Mouse (Mus musculus) liver, embryonic 13.5 days (tissue): ENCODE data around the gene 4930451I11Rik. TPM values are rescaled to one million over a fixed set of nuclear protein-coding genes. Genes with fewer than 3 reads are reported as not detected.
A peak's percentile ranks its signal among the peaks of the same experiment; 100 is the strongest.

Experiments
- ATAC-seq: fragments of 200-750 bp; cut with Nextera tagmentation; 2 replicates; pipeline ENCODE4 v1.8.0; 2017; ENCODE audit warnings: low read depth, mild to moderate bottlenecking, moderate number of reproducible peaks, moderate library complexity
- DNase-seq: peaks from one replicate; pipeline ENCODE4 v3.0.0; 2022
- H3K27ac ChIP-seq: fragments of 300-500 bp; sonication (generic); 2 replicates; pipeline ENCODE4 v1.5.1; 2015; ENCODE audit warnings: moderate library complexity, mild to moderate bottlenecking, inconsistent platforms
- H3K27me3 ChIP-seq: fragments of 300-500 bp; sonication (generic); 2 replicates; pipeline ENCODE4 v1.6.1; 2015; ENCODE audit warnings: mild to moderate bottlenecking, inconsistent platforms
- H3K36me3 ChIP-seq: fragments of 300-500 bp; sonication (generic); 2 replicates; pipeline ENCODE4 v1.6.1; 2015; ENCODE audit warnings: mild to moderate bottlenecking, inconsistent platforms
- H3K4me1 ChIP-seq: fragments of 300-500 bp; sonication (generic); replicated peaks from 2 replicates; pipeline ENCODE4 v1.6.1; 2015; ENCODE audit warnings: inconsistent platforms
- H3K4me2 ChIP-seq: fragments of 300-500 bp; sonication (generic); 2 replicates; pipeline ENCODE4 v1.6.1; 2015; ENCODE audit warnings: inconsistent platforms, mild to moderate bottlenecking, moderate library complexity
- H3K4me3 ChIP-seq: fragments of 300-500 bp; sonication (generic); replicated peaks from 2 replicates; pipeline ENCODE4 v1.5.1; 2015; ENCODE audit warnings: mild to moderate bottlenecking, inconsistent platforms
- H3K9ac ChIP-seq: fragments of 300-500 bp; sonication (generic); 2 replicates; pipeline ENCODE4 v1.6.1; 2015; ENCODE audit warnings: mild to moderate bottlenecking, inconsistent platforms
- H3K9me3 ChIP-seq: fragments of 300-500 bp; sonication (generic); replicated peaks from 2 replicates; pipeline ENCODE4 v1.6.1; 2016; ENCODE audit warnings: inconsistent platforms
- WGBS: fragments of 180-500 bp; shearing (Covaris S2); methylation state at CpG from one replicate; pipeline ENCODE4 v1.1.7; 2015; ENCODE audit not compliant: insufficient replicate concordance; 5-methylcytosine and 5-hydroxymethylcytosine counted together
- polyA plus RNA-seq: library from polyadenylated mRNA; unstranded; fragments of >200 nt; fragmentation: Nextera tagmentation; extraction: Ambion mirVana; gene quantifications from 2 replicates; pipeline ENCODE4 v1.2.1, GENCODE M21; 2015

The 4930451I11Rik gene
- polyA plus RNA-seq, 1 experiment from 2014 or later = not detected

- ATAC-seq (no peak), DNase-seq (no peak)
- H3K4me2 ChIP-seq = no peak overlapping the region
- 74% methylated on average over 9 of the region's 9 CpGs for WGBS
- H3K36me3 ChIP-seq = peaks cover 84% of the 10 kb centered on the region
- no peak overlapping the region for H3K27ac ChIP-seq
- H3K9ac ChIP-seq = no peak overlapping the region
- H3K27me3 ChIP-seq = no peaks in the 10 kb centered on the region
- no peaks in the 10 kb centered on the region for H3K9me3 ChIP-seq
- peaks cover 17% of the 10 kb centered on the region for H3K4me1 ChIP-seq
- no peak overlapping the region for H3K4me3 ChIP-seq
These were observed 25.4 kb upstream of the 4930451I11Rik start for GRCm38 (mm10) chr7:126856741-126857420.

- H3K27me3 ChIP-seq = peaks cover 6% of the 10 kb centered on the region; the same call in 1 of the 2 replicates
- H3K4me1 ChIP-seq = peaks cover 9% of the 10 kb centered on the region
- H3K4me2 ChIP-seq = no peak overlapping the region
- no peaks in the 10 kb centered on the region for H3K9me3 ChIP-seq
- H3K36me3 ChIP-seq = peaks cover 88% of the 10 kb centered on the region
- 84% methylated on average over 3 of the region's 3 CpGs for WGBS
- no peak for ATAC-seq
- DNase-seq = no peak
- no peak overlapping the region for H3K27ac ChIP-seq
- no peak overlapping the region for H3K9ac ChIP-seq
- no peak overlapping the region for H3K4me3 ChIP-seq
These were observed 24.2 kb upstream of the 4930451I11Rik start for GRCm38 (mm10) chr7:126855641-126856040.

- Histone ChIP-seq H3K4me3 (no peak overlapping the region), H3K4me1 (peaks cover 4% of the 10 kb centered on the region; the same call in 1 of the 2 replicates), H3K27me3 (peaks cover 28% of the 10 kb centered on the region), H3K9ac (no peak overlapping the region), H3K36me3 (peaks cover 70% of the 10 kb centered on the region), H3K27ac (no peak overlapping the region), H3K4me2 (no peak overlapping the region), H3K9me3 (no peaks in the 10 kb centered on the region)
- WGBS = 76% methylated on average over 5 of the region's 5 CpGs
- ATAC-seq (no peak), DNase-seq (no peak)
These were observed 22.0 kb upstream of the 4930451I11Rik start for GRCm38 (mm10) chr7:126853454-126853853.

GRCm38 (mm10) chr7:126851192-126851591 is 19.8 kb upstream of the 4930451I11Rik start:
- H3K4me3 ChIP-seq = no peak overlapping the region
- no peak overlapping the region for H3K9ac ChIP-seq
- 58% methylated on average over 12 of the region's 12 CpGs for WGBS
- no peak overlapping the region for H3K27ac ChIP-seq
- H3K36me3 ChIP-seq = peaks cover 47% of the 10 kb centered on the region
- peaks cover 15% of the 10 kb centered on the region for H3K4me1 ChIP-seq
- H3K9me3 ChIP-seq = no peaks in the 10 kb centered on the region
- no peak for DNase-seq
- H3K4me2 ChIP-seq = no peak overlapping the region
- H3K27me3 ChIP-seq = peaks cover 50% of the 10 kb centered on the region
- ATAC-seq = no peak

GRCm38 (mm10) chr7:126850161-126850560 is 18.7 kb upstream of the 4930451I11Rik start:
- Histone ChIP-seq H3K9ac (no peak overlapping the region), H3K4me2 (no peak overlapping the region), H3K27me3 (peaks cover 59% of the 10 kb centered on the region), H3K4me1 (peaks cover 15% of the 10 kb centered on the region), H3K36me3 (peaks cover 37% of the 10 kb centered on the region), H3K9me3 (no peaks in the 10 kb centered on the region), H3K27ac (no peak overlapping the region), H3K4me3 (no peak overlapping the region)
- ATAC-seq = no peak
- 61% methylated on average over 6 of the region's 6 CpGs for WGBS
- no peak for DNase-seq

GRCm38 (mm10) chr7:126848794-126849193 is 17.4 kb upstream of the 4930451I11Rik start:
- Histone ChIP-seq H3K4me1 (peaks cover 15% of the 10 kb centered on the region), H3K36me3 (peaks cover 23% of the 10 kb centered on the region), H3K27ac (no peak overlapping the region), H3K4me2 (no peak overlapping the region), H3K9me3 (no peaks in the 10 kb centered on the region), H3K9ac (no peak overlapping the region), H3K27me3 (peaks cover 66% of the 10 kb centered on the region), H3K4me3 (no peak overlapping the region)
- DNase-seq = no peak
- 23% methylated on average over 10 of the region's 10 CpGs for WGBS
- ATAC-seq = no peak

GRCm38 (mm10) chr7:126847421-126848398 is 16.3 kb upstream of the 4930451I11Rik start:
- ATAC-seq (no peak), DNase-seq (no peak)
- Histone ChIP-seq H3K27me3 (peaks cover 70% of the 10 kb centered on the region), H3K4me1 (peaks cover 15% of the 10 kb centered on the region), H3K36me3 (peaks cover 12% of the 10 kb centered on the region), H3K27ac (no peak overlapping the region), H3K4me2 (peak overlapping the region; percentile 67), H3K9me3 (no peaks in the 10 kb centered on the region), H3K9ac (peak overlapping the region; percentile 43; the same call in 1 of the 2 replicates), H3K4me3 (peak overlapping the region; percentile 53)
- 1% methylated on average over 71 of the region's 74 CpGs for WGBS

- no peak within 1 kb of the TSS for H3K27ac ChIP-seq
- WGBS = 32% methylated on average over 4 of the region's 4 CpGs
- H3K9ac ChIP-seq = peak within 1 kb of the TSS; percentile 43; the same call in 1 of the 2 replicates
- H3K9me3 ChIP-seq = no peaks in the 10 kb centered on the region
- H3K4me1 ChIP-seq = peaks cover 15% of the 10 kb centered on the region
- DNase-seq (no peak), ATAC-seq (no peak)
- H3K27me3 ChIP-seq = peaks cover 74% of the 10 kb centered on the region
- peaks cover 6% of the 10 kb centered on the region for H3K36me3 ChIP-seq
- H3K4me3 ChIP-seq = peak within 1 kb of the TSS; percentile 53
- peak within 1 kb of the TSS; percentile 67 for H3K4me2 ChIP-seq
These were observed 15.6 kb upstream of the 4930451I11Rik start, which contains the start of gene Doc2a for GRCm38 (mm10) chr7:126847116-126847420. Gene Doc2a (plus strand): TSS chr7:126847416.

GRCm38 (mm10) chr7:126845516-126845915 is 14.1 kb upstream of the 4930451I11Rik start:
- H3K27ac ChIP-seq = no peak overlapping the region
- no peaks in the 10 kb centered on the region for H3K9me3 ChIP-seq
- no peak for ATAC-seq
- H3K4me1 ChIP-seq = peaks cover 15% of the 10 kb centered on the region
- H3K27me3 ChIP-seq = peaks cover 67% of the 10 kb centered on the region
- no peak overlapping the region for H3K4me3 ChIP-seq
- H3K9ac ChIP-seq = no peak overlapping the region
- H3K36me3 ChIP-seq = no peaks in the 10 kb centered on the region
- WGBS = 78% methylated on average over 2 of the region's 2 CpGs
- DNase-seq = no peak
- no peak overlapping the region for H3K4me2 ChIP-seq

GRCm38 (mm10) chr7:126843276-126843675 is 11.8 kb upstream of the 4930451I11Rik start:
- Histone ChIP-seq H3K4me1 (peaks cover 9% of the 10 kb centered on the region), H3K9me3 (no peaks in the 10 kb centered on the region), H3K27me3 (peaks cover 45% of the 10 kb centered on the region), H3K4me2 (no peak overlapping the region), H3K27ac (no peak overlapping the region), H3K4me3 (no peak overlapping the region), H3K36me3 (no peaks in the 10 kb centered on the region), H3K9ac (no peak overlapping the region)
- ATAC-seq (no peak), DNase-seq (no peak)
- WGBS = 64% methylated on average over 9 of the region's 9 CpGs

GRCm38 (mm10) chr7:126833294-126833693 is 1.9 kb upstream of the 4930451I11Rik start:
- H3K27me3 ChIP-seq = peaks cover 28% of the 10 kb centered on the region
- 59% methylated on average over 1 of the region's 1 CpGs for WGBS
- no peak for DNase-seq
- no peaks in the 10 kb centered on the region for H3K36me3 ChIP-seq
- no peaks in the 10 kb centered on the region for H3K9me3 ChIP-seq
- no peak overlapping the region for H3K27ac ChIP-seq
- H3K4me2 ChIP-seq = no peak overlapping the region
- no peak overlapping the region for H3K4me3 ChIP-seq
- H3K9ac ChIP-seq = no peak overlapping the region
- H3K4me1 ChIP-seq = peaks cover 4% of the 10 kb centered on the region; the same call in 1 of the 2 replicates
- ATAC-seq = no peak
